Mouse (Mus musculus): ENCODE results near the gene Slc26a9.

DNA sequence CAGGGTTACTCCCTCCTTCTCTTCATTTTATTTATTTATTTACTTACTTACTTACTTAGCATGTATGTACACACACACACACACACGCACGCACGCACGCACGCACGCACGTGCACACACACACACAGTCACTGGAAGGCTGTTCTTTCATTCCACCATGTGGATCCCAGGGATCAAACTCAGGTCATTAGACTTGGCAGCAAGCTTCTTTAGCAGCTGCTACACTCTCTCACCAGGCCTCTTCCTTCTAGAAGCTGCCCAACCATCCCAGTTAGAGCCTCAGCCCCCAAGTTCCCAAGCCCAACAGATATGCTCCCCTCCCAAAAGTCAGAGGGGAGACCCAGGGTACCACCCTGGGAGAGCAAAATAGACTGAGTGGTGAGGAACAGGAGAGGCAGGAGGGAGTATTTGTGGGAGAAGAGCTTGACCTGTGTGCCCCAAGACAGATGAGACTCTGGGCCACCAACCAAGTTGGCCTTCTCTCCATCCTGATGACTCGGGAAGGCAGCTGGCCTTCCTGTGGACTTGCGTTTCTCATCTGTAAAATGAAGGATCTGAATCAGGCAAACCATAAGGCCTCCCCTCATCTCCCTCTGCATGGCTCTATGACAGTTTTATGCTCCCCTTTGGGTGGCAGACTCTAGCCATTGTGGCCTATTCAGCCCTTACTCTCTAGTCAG lies 4.2 kb upstream of the Slc26a9 start:
- TF ChIP-seq CTCF (IDR thresholded peaks at IDR 0.05; ENCODE audit: control insufficient read depth, insufficient read depth, low read length): no peak
- TF ChIP-seq POLR2A (IDR thresholded peaks at IDR 0.05; ENCODE audit: borderline replicate concordance, control insufficient read depth, low read depth, low read length): no peak
